Mouse (Mus musculus) CD4-positive helper T cell, adult 2 months (primary cell): ENCODE data around the gene Purb.

ENCODE experiments used
- DNase-seq: peaks from one replicate; pipeline ENCODE4 v3.0.0-alpha.2; 2012; ENCODE audit warnings: low read depth, missing footprints, low spot score

The Purb gene

DNA sequence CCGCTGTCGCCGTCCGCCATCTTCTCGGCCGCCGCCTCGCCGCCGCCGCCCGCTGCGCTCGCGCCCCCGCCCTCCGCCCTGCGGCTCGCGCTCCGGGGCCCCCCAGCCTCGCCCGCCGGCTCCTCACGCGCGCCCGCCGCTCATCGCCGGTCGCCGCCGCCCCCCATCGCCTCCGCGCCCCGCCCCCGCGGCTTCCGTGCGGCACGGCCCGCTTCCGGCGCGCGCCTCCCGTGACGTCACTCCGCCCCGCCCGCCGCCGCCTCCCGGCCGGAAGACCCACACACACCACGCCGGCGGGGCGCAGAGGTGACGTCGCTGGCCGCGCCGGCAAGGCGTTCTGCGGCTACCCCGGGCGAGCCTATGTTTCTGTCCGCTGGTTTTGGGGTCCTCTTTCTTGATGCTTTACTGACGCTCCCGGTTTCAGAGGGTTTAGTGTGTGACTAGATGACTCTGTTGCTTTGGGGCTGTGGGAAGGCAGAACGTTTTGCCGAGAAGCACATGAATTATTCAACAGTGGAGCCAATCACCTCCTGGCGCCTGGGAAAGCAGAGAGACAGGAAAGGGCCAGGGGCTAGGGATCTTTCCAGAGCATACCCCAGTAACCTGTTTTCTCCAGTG lies at the start of gene Purb:
Gene Purb (minus strand): TSS at position 51 of the 618 bp plus-strand sequence.
- DNase-seq: peak; percentile 93

DNA sequence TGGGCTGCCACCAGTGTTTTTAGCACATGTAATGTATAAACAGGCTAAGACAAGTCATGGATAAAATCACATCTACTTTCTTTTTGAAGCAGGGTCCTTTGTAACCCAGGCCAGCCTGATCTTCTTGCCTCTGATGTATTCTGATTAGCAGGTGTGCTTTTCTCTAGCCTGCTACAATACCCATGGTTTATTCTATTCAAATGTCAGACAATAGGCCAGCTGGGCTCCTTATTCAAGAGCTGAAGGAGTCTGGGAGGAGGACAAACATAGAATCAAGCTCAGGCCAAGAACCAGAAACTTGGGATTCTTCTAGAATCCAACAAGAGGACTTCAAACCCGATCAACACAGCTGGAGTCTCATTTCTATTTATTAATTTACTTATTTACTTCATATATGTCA lies 49.5 kb upstream of the Purb start:
- DNase-seq: no peak

DNA sequence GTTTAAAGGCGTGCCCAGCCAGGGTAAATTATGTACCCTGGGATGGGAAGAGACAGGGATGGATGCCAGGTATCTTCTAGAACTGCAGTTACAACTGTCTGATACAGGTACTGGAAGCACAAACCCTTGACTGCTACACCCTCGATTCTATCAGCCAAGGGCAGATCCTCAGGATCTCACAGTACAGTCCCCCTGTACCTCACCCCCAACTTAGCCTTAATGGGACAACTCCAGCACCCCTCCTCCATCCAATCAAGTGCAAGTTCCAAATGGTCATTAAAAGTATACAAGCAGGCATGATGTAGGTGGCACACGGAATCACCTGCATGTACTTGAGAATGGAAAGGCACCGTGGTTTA lies 49.1 kb upstream of the Purb start:
- DNase-seq: no peak

DNA sequence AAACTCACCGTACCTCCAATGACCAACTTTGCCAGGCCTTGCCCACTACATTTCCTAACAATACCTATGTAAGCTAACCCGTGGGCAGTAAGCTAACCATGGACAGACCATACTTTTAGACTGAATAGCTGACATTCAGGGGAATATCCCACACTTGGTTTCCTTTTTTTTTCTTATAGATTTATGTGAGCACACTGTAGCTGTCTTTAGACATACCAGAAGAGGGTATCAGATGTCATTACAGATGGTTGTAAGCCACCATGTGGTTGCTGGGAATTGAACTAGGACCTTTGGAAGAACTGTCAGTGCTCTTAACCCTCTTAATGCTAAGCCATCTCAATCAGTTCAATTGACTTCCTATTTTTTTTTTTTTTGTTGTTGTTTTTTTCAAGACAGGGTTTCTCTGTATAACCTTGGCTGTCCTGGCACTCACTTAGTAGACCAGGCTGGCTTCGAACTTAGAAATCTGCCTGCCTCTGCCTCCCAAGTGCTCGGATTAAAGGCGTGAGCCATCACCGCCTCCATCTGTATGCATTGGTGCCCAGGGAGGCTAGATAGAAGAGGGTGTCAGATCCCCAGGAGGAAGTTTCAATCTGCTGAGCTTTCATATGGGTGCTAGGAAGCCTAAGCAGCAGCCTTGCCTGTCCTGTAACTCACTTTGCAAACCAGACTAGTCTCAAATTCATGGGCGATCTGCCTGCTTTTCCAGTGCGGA lies 48.6 kb upstream of the Purb start:
- no peak for DNase-seq

DNA sequence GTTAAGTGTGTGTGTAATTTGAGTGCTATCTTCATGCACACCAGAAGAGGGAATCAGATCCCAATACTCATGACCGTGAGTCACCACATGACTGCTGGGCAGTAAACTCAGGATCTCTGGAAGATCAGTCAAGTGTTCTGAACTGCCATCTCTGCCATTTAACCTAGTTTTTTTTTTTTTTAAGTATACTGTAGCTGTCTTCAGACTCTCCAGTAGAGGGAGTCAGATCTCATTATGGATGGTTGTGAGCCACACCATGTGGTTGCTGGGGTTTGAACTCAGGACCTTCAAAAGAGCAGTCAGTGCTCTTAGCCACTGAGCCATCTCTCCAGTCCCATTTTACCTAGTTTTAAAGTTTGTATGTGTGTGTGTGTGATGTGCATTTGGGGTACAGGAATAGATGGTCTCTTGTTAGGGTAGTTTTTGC lies 48.0 kb upstream of the Purb start:
- peak; percentile 45 for DNase-seq

DNA sequence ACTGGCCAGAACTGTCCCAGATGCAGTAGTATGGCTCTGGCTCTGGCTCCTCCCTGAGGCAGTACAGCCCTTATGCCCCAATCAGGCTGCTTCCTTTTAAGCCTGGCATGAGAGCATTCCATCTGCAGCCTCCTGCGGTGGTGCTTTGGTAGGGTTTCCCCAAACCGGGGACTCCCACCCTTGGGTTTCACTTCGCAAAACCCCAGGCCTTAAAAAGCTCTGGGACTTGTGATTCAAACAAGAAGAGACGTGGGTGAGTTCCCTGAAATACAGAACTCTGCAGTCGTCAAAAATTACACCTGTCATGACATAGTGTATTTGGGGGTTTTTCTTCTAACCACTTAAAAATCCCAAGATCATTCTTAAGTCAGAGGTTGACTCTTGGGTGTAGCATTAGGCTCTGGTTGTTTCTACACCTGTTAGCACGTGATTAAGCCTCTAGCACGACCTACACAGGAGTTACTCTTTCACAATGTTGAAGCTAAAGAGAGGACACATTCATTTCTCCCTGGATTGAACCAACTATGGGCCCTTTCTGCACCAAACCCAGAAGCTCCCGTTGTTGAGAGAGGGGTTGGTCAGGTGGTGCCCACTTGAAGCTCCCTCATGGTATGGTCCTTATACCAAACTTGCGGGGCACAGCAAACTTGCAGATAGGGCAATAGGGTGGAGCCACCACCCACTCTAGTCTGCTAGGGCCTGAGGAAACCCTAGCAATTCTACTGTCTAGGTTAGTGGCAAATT lies 47.2 kb upstream of the Purb start:
- DNase-seq: peak; percentile 75

DNA sequence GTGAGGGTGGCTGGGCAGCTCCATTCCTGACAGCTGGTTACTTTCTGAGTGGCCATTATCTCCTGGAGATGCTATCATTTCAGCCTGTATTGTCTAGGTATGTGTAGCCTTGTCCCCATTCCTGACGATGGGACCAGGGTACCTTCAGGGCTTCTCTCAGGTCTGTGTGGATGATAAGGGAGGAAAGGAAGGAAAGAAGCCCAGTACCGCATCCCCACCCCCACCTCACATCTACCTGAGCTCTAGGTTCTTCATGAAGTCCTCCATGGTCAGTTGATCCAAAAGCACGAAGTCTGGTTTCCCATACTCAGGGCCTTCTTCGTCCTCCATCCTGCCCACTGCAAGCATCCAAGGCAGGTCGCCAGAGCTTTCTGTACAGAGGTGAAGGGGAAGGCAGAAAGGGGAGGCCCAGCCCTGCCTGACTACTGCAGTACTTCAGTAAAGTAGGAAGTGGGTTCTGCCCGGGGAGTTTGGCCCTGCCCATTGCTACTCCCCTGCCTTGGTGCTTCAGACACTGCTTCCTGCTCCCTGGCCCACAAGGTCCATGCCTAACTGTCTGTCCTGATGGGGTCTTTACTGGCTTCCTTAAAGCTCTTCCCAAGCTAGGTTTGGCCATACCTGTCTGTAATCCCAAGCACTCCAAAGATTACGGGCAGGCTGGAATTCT lies 44.9 kb upstream of the Purb start, which contains the start of gene Myo1g:
Gene Myo1g (minus strand): TSS at position 459 of the 667 bp plus-strand sequence.
- peak; percentile 80 for DNase-seq

DNA sequence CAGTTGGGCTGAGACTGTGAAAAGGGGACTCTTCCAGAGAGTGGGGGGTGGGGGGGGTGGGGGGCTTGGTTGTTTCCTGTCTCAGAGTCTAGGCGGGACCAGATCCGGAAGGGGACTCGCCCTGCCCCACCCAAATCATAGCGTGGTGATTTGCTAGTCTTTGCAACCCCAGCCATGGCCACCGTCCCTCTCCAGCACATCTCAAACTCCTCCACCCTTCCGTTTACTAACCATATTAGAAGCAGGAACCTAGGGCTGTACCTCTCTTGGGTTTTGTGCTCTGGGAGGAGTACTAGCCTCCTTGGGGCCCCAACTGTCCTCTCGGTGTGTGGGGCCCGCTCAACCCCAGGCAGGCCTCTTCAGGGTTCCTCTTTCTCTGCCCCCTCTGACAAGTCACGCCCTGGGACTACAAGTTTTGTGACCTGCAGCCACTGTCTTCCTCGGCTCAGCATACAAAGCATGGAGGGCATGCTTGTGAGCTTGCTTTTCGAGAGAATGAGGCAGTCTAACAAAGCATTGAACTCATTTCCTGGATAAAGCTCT lies 43.8 kb upstream of the Purb start:
- peak; percentile 60 for DNase-seq

DNA sequence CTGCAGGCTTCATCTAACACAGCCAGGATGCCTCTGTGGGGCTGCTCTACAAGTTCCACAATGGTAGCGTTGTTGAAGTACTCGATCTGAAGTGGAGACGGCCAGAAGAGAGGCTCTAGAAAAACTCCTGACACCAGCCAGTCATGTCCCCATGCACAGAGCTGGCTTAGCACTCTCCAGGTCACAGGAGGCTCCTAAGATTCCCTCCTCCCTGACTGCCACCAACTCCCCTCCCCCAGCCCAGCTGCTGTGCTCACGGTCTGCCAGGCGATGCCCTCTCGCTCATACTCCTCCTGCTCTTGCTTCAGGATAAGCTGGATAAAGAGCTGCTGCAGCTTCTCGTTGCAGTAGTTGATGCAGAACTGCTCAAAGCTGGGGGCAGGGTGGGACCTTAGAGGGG lies 39.1 kb upstream of the Purb start:
- DNase-seq: no peak

DNA sequence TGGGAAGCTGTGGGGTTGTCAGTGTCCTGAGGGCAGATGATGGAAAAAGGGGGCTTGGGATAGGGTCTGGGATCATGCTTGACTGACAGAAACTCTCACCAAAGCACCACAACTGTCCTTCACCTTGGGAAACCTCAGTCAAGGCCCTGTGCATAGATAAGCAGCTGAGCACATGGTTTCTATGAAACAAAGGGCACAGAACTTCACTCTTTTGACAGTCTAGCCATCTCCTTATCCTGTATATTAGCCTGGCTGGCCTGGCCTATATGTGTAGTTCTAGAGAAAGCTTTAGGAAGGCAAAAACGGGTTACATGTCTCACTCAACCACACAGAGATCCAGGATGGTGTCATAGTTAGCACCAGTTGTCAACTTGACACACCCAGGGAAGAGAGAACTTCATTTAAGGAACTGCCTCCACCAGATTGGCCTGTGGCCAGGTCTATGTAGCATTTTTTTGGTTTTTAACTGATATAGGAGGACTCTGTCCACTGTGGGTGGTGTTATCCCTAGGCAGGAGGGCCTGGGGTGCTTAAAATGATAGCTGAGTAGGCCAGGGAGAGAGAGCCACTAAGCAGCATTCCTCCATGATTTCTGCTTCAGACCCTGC lies 32.7 kb upstream of the Purb start:
- DNase-seq: no peak

DNA sequence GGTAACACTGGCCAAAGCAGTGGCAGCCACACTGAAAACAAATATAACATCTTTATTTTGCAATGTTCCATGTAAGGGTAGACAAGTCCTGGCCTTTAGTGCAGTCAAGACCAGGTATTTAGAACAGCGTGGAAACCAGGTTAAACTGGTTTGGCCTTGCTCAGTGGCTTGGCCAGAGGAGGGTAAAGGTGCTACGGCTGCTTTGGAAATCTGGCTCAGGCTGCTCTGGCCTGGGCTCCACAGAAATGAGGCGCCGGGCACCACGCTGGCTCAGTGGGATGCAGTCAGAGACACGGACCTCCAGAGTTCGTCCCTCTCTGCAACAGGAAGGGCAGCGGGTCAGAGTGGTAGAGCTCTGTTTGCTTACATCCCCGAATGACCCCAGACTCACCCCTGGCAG lies 30.8 kb upstream of the Purb start:
- no peak for DNase-seq

DNA sequence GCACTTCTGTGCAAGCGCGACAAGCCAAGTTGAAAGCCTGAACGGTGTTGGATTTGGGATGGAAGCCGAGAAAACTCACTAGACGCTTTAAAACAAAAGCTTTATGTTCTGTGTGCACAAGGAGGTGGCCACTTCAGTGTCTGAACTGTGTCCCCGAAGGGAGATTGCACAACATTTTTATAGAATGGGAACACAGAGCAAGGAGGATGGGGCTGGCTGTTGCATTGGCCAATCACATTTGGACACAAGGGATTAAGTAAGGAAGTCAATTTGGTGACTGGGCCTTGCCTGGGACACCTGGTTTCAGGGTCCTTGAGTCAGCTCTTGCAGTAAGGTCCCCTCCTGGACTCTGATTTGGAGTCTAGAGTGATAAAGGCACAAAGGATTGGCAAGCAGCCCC lies 29.0 kb upstream of the Purb start:
- DNase-seq: no peak

DNA sequence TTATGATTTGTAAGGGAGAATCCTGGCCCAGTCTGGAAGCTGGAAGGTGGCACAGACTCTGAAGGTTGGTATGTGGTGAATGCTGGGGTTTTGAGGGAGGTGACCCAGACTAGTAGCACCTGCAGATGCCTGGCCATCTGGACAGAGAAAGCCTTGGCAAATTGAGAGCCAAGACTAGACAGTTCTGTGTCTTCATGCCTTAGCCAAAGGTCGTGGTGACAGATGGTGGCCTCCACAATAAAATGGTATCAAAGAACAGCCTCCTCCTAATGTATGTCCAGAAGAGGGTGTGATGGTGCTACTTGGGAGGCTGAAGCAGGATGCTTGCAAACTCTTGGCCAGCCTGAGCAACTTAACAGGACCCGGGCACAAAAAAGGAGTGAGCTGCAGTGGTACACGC lies 28.5 kb upstream of the Purb start:
- DNase-seq: no peak

DNA sequence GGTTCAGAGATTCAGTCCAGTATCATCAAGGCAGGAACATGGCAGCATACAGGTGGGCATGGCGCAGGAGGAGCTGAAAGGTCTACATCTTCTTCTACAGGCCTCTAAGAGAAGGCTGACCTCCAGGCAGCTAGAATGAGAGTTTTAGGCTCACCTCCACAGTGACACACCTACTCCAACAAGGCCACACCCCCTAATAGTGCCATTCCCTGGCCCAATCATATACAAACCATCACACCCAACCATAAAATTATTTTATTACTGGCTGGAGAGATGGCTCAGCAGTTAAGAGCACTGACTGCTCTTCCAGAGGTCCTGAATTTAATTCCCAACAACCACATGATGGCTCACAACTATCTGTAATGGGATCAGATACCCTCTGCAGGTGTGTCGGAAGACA lies 26.8 kb upstream of the Purb start:
- DNase-seq: no peak

DNA sequence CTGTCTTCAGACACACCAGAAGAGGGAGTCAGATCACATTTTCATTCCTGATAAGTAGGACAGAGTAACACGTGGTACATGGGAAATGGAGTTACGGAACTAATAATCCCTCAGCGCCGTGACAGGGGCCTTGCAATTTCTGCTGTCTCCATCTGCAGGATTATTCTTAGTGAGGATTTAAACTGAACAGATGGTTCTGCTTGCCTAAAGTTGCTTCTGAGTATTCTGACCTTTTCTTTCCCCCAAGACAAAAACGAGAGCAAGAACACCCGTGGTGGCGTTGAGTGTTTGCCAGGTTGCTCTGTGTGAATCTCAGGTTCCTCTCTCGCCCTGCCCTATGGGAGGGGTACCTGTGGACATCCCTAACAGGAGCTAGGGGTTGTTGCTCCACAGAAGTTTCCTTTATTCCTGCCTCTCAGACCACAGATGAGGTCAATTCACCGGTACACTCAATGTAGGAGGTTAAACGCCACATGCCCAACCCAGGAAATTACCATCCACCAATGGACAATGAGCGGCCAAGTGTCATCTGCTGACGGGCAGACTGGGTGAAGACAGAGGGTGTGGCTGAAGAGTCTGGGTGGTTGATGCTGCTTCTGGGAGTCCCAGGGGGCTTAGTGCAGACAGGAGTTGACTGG lies 21.7 kb upstream of the Purb start:
- peak; percentile 45 for DNase-seq

DNA sequence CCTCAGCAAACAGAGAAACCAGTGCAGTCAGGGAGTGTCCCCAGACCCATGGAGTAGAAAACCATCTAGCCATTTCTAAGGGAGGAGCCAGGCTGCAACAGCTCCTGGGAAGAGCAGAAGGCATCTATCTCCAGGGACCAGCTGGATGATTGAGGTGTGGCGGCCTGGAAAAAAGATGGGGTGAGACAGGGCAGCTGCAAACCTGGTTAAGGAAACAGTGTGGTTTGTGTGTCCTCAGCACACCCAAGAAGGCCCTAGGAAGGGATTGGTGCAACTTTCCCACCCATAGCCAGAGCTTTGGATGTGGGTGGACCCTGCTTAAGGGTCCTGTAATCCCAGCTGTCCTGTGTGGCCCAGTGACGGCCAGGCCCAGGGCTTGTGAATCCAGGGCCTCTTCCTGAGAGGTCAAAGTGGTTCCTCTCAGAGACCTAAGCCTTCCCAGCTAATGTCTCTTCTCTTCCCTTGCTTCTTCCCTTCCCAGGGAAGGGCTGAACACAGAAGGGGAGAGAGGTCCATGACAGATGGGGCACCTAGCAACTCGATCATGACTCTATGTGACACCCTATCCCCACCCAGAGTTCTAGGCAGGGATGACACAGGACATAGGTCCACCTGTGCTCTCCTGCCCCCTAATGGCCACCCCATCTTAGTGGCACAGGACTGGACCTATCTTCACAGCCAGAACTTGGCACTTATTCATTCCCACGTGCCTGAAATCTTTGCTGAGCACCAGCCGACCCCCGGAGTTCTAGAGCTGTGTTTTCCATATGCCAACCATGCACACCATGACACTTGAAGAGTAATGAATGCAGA lies 14.2 kb upstream of the Purb start:
- peak; percentile 60 for DNase-seq

DNA sequence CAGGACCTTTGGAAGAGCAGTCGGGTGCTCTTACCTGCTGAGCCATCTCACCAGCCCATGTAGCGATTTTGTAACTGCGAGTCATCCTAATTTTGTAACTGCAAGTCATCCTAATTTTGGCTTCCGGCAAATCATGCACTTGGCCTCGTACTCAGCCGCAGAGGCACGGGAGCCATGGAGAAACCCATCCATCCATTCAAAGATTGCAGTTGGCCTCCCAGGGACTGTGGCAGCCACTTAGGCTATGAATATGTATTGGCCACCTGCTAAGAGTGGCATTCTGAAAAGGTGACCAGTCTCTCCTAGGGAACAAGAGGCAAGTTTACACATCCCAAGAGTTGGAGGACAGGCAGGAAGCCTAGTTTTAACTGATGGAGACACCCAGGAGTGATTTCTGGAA lies 13.5 kb upstream of the Purb start:
- DNase-seq: no peak

DNA sequence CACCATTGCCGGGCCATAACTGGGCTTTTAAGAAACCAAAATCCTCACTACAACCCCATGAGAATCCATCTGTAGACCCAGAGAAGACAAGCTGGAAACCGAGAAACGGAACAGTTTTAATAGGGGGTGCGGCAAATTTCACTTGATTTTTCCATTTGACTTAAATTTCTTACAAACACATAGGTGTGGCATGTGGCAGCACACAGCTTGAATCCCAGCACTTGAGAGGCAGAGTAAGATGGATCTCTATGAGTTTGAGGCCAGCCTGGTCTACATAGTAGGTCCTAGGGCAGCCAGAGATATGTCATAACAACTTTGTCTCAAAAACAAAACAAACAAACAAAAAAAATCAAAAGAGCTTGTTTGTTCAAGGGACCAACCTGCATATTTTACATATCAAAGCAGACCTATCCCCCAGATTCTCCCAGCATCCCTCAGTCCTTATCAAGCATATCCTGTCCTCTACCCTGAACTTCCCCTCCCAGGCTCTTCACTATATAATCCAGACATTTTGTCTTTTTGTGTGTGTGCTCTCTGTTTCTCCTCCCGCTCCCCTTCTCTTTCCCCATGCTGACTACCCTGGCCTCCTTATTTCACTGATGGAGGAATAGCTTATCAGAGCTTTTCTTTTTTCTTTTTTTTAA lies 12.4 kb upstream of the Purb start:
- DNase-seq: no peak

DNA sequence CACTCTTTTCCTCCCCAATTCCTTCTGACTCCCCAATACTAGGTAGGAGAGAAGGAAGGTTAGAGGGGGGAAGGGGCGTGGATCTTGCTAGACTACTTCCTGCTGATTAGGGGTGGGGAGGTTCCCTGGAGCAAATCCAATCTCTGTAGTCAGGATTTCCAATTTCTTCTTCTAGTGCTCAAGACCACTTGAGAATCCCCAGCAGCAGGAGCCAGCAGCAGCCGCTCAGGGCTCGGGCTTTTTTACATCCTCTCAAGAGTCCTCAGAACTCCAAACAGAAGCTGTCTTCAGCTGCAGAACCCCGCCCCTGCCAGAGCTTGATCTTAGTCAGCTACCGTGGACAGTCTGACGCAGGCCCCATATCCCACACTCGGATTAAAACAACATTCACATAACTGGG lies 11.8 kb upstream of the Purb start:
- no peak for DNase-seq

DNA sequence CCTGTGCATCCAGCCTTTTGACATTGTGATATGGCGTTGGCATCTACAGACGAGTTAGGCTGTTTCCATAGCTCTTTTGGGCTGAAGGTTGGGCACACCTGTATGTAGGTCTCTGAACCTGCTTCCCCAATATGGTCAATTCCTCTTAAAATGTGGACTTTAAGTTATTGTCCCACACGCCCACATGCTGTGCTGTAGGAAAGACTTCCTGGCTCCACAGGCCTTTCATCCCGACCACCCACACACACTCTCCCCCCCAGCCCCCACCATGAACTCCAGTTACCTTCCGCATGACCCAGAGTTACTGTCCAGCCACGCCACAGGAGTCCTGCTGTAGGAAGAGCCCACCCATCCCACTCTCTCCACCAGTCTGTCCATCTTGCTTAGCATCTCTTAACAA lies 11.2 kb upstream of the Purb start:
- DNase-seq: no peak
